Mouse (Mus musculus): ENCODE measurements around the gene Fastkd2.

Fastkd2 gene

GRCm38 (mm10) chr1:63730240-63730771, at the start of gene Fastkd2, which contains the start of gene Mdh1b:
Gene Fastkd2, plus strand, starts transcription at chr1:63730614.
Gene Mdh1b, minus strand, starts transcription at chr1:63730318.
- in situ Hi-C loops (cut with MboI, MseI): no loop called here

GRCm38 (mm10) chr1:63686827-63687226, 43.6 kb upstream of the Fastkd2 start, which contains the start of gene Dytn:
Gene Dytn, minus strand, starts transcription at chr1:63686927.
- in situ Hi-C loops (cut with MboI, MseI): no loop called here

GRCm38 (mm10) chr1:63696861-63697260, 33.6 kb upstream of the Fastkd2 start:
- in situ Hi-C loops (cut with MboI, MseI): no loop called here

DNA sequence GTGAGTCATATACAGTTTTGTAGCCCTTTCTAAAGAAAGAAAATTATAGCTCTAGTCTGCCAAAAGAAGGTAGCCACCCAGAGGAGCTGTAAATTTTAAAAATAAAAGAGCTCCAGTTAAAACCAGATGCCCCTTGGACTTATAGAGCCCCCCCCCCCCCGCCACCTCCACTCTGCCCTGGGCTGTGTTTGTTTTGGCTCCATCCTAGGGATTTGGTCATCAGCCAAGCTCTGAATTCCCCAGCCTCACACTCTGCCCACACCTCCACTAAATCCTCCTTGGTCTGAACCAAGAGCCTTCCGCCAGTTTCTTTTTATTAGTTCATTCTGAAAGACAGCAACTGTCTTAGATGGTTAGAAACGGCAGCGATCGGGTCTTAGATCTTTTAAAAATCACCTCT, 24.7 kb upstream of the Fastkd2 start:
- in situ Hi-C loops (cut with MboI, MseI): no loop called here

DNA sequence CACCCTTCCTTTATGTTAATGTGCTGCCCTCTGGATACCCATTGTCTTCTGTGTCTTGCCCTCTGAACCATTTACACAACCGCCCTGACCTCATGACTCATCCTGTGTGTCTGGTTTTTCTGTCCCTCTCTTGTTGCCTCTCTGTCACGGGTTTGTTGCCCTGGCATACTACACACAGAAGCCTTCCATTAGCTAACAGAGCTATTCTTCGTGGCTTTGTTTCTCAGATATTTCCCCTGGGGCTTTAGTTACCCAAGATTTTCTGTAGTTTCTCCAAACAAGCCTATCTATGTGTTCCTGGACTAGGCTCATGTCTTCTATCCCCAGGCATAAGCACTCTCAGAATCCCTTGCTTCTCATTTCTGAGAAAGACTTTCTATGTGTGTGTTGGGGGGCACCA, 21.5 kb upstream of the Fastkd2 start:
- in situ Hi-C loops (cut with MboI, MseI): no loop called here

GRCm38 (mm10) chr1:63720161-63720560, 10.3 kb upstream of the Fastkd2 start:
- in situ Hi-C loops (cut with MboI, MseI): no loop called here

DNA sequence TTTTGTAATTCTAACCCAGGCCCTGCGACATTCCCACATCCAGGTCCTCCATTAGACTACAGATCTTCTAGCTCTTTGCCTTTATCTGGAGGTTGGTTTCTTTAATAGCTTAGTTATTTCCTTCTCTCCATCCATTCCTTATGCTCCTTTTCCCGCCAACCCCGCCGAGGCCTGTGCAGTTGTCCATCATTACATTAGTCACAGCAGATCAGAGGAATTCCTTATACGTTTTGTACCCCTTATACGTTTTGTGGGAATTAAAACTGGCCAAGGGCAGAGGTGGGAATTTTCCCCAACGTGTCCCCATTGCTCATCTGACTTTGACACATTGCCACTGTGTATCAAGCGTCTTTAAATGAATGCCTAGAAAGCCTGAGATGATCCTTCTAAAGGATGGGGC, 618 bp upstream of the Fastkd2 start:
- in situ Hi-C loops (cut with MboI, MseI): no loop called here

GRCm38 (mm10) chr1:63756005-63756404, 25.6 kb downstream of the Fastkd2 start:
- in situ Hi-C loops (cut with MboI, MseI): loop anchor here (10.0 kb wide), 1 partner anchor 709 kb away; no protein-coding TSS in a partner anchor

DNA sequence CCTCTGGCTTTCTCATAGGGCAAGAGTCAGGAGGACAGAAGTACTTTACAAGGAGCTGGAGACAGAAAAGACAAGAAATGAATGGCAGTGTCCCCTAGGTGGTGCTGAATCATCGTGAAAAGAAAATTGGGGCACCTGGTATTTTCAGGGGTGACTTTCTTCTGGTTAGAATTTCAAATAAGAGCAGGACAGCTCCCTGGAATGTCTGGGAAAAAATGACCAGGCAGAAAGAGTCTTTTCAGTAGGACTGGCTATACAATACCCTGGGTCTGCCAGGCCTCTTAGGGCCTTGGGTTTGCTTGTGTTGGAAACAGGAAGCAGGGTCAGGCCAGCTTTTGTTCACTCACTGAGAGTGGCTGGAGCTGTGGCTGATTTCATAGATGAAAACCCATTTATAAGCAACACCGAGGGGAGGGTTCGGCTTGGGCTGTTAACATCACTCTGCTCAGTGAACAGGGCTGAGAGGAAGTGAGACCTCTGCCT, 32.8 kb downstream of the Fastkd2 start:
- in situ Hi-C loops (cut with MboI, MseI): no loop called here

GRCm38 (mm10) chr1:63763881-63764386, 33.5 kb downstream of the Fastkd2 start:
- in situ Hi-C loops (cut with MboI, MseI): no loop called here

DNA sequence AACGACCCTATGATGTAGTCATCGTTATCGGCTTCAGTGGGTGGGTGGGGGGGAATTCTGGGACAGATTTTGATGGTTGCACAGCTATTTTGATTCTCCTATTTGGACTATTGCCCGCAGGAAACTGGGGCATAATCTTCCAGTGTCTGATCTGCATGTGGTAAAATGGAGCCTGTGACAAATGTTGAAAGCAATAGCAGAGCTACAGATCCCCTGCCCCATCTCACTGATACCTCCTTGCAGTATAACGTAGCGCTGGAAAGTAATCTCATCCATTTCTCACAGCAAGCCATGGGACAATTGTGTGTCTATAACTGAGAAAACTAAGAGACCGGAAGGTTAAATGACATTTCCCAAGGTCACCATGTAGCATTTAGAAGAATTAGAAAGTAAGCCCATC, 34.0 kb downstream of the Fastkd2 start:
- in situ Hi-C loops (cut with MboI, MseI): no loop called here

DNA sequence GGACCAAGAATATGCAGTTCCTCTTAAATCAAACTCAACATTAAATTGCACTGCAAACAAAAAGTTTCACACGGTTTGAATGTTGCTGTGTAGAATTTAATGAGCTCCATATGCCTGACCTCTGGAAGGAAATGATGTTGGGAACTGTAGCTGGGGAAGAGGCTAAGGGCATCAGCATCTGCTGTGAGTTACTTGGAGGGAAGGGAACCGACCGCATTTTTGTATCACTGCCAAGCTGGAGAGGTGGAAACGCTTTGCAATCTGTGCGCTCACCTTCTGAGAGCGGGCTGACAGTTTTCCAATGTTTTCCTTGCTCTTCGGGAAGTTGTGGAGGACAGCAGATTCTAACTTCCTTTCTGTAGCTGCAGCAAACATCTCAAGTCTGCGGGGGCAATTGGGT, 37.7 kb downstream of the Fastkd2 start:
- in situ Hi-C loops (cut with MboI, MseI): no loop called here

DNA sequence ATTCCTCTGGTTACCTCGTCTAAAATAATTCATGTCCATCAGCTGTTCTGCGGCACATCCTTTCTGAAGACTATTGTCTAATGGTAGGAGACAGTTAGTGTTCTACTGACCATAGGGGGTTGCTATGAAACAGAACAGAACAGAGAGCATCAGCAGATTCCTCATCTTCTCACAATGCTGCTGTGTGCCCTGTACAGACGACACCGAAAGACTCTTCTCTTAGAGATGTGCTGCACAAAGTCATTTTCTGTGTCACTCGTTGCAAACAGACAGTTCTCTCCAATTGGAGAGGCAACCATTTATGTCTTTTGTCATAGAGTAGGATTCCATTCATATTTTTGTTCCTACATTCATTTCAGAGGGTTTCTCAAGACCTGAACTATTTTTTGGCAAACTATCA, 38.8 kb downstream of the Fastkd2 start, which contains the start of gene 4933402D24Rik:
TSS of gene 4933402D24Rik (minus strand) at position 101 of the 400 bp plus-strand sequence.
- in situ Hi-C loops (cut with MboI, MseI): no loop called here

- in situ Hi-C loops (cut with MboI, MseI): no loop called here
Measured at GRCm38 (mm10) chr1:63770309-63770708, 39.9 kb downstream of the Fastkd2 start.

DNA sequence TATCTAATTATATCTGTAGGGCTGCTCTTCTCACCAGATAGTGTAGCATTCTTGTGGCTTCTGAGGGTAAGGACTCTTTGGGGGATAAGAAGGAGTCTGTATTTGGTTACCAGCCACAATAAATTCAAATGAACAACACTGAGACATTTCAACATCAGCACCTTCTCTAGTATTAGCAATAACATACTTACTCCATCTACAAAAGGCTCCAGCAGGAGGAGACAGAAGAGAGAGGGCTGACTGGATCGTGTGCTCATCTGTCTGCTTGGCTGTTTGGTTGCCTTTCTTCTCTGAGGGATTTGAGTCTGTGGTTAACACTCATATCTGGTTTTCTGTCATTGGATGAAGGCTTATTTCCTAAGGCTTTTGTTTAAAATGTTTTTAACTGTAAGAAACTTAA, 46.0 kb downstream of the Fastkd2 start:
- in situ Hi-C loops (cut with MboI, MseI): loop anchor here (25.0 kb wide), 1 partner anchor 1961 kb away; no protein-coding TSS in a partner anchor

DNA sequence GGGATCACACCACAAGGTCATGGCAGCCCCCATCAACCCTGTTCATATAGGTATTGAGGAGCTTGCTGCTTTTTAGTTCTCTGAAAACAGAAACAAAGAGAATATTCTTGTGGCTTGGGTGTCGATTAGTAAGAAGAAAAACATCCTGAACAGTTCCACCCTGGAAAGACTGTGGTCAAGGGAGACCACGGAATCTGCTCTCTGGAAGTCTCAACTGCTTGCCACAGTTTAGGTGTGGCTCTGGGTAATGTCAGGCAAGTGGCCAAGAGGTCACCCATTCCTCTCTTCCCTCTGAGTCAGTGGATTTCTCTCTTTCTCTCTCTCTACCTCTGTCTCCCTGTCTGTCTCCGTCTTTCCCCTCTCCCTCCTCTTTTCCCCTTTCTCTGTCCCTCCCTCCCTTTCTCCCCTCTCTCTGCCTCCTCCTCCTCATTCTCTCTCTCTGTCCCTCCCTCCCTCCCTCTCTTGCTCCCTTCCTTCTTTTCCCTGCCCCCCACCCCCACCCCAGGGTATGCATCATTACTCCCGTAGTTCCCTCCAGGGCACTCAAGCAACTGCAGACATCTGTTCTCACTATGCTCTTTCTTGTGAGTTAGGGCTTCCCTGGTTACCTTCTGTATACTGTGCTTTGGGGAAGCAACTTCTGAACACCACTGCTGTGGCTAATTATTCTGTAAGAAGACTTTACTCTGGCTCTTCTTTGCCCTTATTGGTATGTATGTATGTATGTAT, 46.7 kb downstream of the Fastkd2 start:
- in situ Hi-C loops (cut with MboI, MseI): loop anchor here (25.0 kb wide), 1 partner anchor 1960 kb away; no protein-coding TSS in a partner anchor

GRCm38 (mm10) chr1:63794326-63794725, 63.9 kb downstream of the Fastkd2 start:
- in situ Hi-C loops (cut with MboI, MseI): loop anchor here (25.0 kb wide), 1 partner anchor 1943 kb away; no protein-coding TSS in a partner anchor
